Mouse (Mus musculus) regulatory T cell (primary cell): ENCODE results near the gene Prdm10.

Source experiments
- in situ Hi-C: fragments of 300-600 bp; cut with MboI, MseI; formaldehyde crosslinking; loops from one replicate; pipeline ENCODE4 v1.15.1; 2025; ENCODE audit warnings: high pct_unique_total_duplicates

Prdm10 gene

DNA sequence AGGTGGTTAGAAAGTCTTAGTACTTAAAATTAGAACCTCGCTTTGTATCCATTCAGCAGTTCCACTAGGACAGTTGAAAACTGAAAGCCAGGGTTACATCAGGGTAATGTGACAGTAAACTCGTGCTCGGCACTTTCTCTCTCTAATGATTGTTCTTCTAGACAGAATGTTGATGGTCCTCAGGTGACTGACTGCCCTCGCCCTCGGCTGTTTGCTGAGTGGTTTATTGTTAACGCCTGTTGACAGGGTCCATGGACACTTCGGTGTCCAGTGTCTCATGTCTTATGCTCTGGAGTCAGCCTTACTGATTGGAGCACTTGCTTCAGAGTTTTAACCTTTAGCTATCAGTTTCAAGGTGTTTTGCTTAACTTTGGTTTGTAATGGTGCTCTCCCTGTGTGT, 73.7 kb downstream of the Prdm10 start:
- in situ Hi-C loops: loop anchor here (5.0 to 25.0 kb wide), 2 partner anchors 192 to 1717 kb away; no protein-coding TSS in a partner anchor

GRCm38 (mm10) chr9:31363698-31364609, 83.6 kb downstream of the Prdm10 start:
- in situ Hi-C loops: loop anchor here (25.0 kb wide), 1 partner anchor 1727 kb away; no protein-coding TSS in a partner anchor

- in situ Hi-C loops: loop anchor here (25.0 kb wide), 1 partner anchor 1728 kb away; no protein-coding TSS in a partner anchor
Measured at GRCm38 (mm10) chr9:31365086-31365485, 84.7 kb downstream of the Prdm10 start.

- in situ Hi-C loops: loop anchor here (25.0 kb wide), 1 partner anchor 1734 kb away; no protein-coding TSS in a partner anchor
Measured at GRCm38 (mm10) chr9:31371740-31372139, 91.4 kb downstream of the Prdm10 start.

GRCm38 (mm10) chr9:31376661-31377060, 96.3 kb downstream of the Prdm10 start:
- in situ Hi-C loops: no loop called here

GRCm38 (mm10) chr9:31384786-31385499, 104.6 kb downstream of the Prdm10 start:
- in situ Hi-C loops: loop anchor here (10.0 kb wide), 1 partner anchor 350 kb away; the partner anchor contains the start of gene Zbtb44

GRCm38 (mm10) chr9:31385500-31385869, 105.1 kb downstream of the Prdm10 start:
- in situ Hi-C loops: loop anchor here (10.0 kb wide), 1 partner anchor 351 kb away; the partner anchor contains the start of gene Zbtb44

- in situ Hi-C loops: loop anchor here (10.0 kb wide), 1 partner anchor 351 kb away; the partner anchor contains the start of gene Zbtb44
Measured at GRCm38 (mm10) chr9:31385947-31386354, 105.6 kb downstream of the Prdm10 start, which contains the start of gene Nfrkb. Gene Nfrkb, plus strand, starts transcription at chr9:31386192.

GRCm38 (mm10) chr9:31386368-31387180, 106.2 kb downstream of the Prdm10 start:
- in situ Hi-C loops: loop anchor here (10.0 kb wide), 1 partner anchor 352 kb away; the partner anchor contains the start of gene Zbtb44

GRCm38 (mm10) chr9:31387206-31387605, 106.9 kb downstream of the Prdm10 start:
- in situ Hi-C loops: loop anchor here (10.0 kb wide), 1 partner anchor 352 kb away; the partner anchor contains the start of gene Zbtb44

DNA sequence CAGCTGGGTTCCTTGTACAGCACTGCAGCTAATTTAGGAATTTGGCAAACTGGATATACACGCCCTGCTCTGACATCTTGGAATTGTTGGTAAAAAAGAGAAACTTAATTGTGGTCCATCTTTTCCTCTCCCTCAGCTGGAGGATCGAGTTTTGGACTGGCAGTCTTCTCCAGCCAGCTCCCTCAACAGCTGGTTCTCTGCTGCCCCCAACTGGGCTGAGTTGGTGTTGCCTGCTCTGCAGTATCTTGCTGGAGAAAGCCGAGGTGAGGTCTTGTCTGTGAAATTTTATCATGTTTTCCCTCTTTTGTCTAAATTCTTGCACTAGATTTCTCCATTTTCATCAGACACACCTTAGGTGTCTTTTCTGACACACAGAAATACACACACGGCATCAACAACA, 120.1 kb downstream of the Prdm10 start:
- in situ Hi-C loops: loop anchor here (10.0 kb wide), 1 partner anchor 956 kb away; no protein-coding TSS in a partner anchor

GRCm38 (mm10) chr9:31404311-31404710, 124.0 kb downstream of the Prdm10 start:
- in situ Hi-C loops: loop anchor here (10.0 kb wide), 1 partner anchor 960 kb away; no protein-coding TSS in a partner anchor

- in situ Hi-C loops: loop anchor here (10.0 kb wide), 1 partner anchor 960 kb away; no protein-coding TSS in a partner anchor
Measured at GRCm38 (mm10) chr9:31405217-31405616, 124.9 kb downstream of the Prdm10 start.

- in situ Hi-C loops: no loop called here
Measured at GRCm38 (mm10) chr9:31412165-31412564, 131.8 kb downstream of the Prdm10 start.

DNA sequence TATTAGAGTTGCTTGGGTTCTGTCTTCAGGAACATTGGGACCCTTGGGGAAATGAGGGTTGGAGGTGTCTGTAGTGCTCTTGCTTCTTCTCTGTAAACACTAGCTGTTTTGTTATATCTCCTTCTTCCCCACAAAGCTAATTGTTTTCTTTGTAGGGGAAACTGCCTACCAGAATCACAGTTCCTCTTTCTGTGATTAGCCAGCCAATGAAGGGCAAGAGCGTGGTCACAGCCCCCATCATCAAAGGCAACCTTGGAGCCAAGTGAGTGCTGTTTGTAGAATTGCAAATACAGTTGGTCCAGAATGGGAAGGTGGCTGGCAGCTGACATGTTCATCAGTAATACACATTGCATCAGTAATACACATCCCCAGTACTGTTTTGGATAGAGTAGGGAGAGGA, 138.5 kb downstream of the Prdm10 start:
- in situ Hi-C loops: no loop called here

- in situ Hi-C loops: no loop called here
Measured at GRCm38 (mm10) chr9:31422143-31422542, 141.8 kb downstream of the Prdm10 start.

DNA sequence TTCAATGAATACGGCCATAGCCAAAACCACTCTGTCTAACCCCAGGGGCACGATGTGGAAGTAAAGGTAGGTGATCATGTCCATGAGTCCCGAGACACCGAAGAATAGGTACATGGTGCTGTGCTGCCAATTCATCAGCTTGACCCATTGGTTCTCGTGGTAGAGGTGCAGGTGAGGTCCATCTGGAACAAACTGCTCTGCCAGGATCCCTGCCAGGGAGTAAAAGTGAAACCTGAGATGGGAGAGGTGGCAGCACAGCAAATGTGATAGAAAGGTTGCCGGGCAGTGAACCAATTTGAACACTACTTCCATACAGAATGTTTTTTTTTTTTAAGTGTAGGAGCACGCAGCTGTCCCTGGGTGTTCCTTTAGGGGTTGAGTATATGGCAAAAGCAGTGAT, 148.6 kb downstream of the Prdm10 start:
- in situ Hi-C loops: no loop called here

GRCm38 (mm10) chr9:31430011-31430410, 149.7 kb downstream of the Prdm10 start:
- in situ Hi-C loops: no loop called here
